Mouse (Mus musculus): ENCODE measurements at regions not wholly inside any gene's neighbourhood (a gene's known extent, or its start where the extent isn't known, plus 50 kb on each side); places are given as distances from the start of the nearest gene placed in this dataset.
A peak's percentile ranks its signal among the peaks of the same experiment; 100 is the strongest.

- no peak for DNase-seq (ENCODE audit: inconsistent age in 2 of 2, low spot score in 1 of 2)
Measured at GRCm38 (mm10) chr14:79929451-79929850, 54.4 kb upstream of the Olfm4 start.

- DNase-seq (ENCODE audit: inconsistent age in 2 of 2, low spot score in 1 of 2): no peak
Measured at GRCm38 (mm10) chr14:79927161-79927560, 56.7 kb upstream of the Olfm4 start.

- no peak for DNase-seq (ENCODE audit: inconsistent age in 2 of 2, low spot score in 1 of 2)
Measured at GRCm38 (mm10) chr14:79916960-79917848, 66.7 kb upstream of the Olfm4 start.

- DNase-seq (ENCODE audit: inconsistent age in 2 of 2, low spot score in 1 of 2): no peak
Measured at GRCm38 (mm10) chr14:79914966-79915365, 68.9 kb upstream of the Olfm4 start.

GRCm38 (mm10) chr14:79913315-79913714, 70.6 kb upstream of the Olfm4 start:
- no peak for DNase-seq (ENCODE audit: inconsistent age in 2 of 2, low spot score in 1 of 2)

GRCm38 (mm10) chr14:79912610-79913009, 71.3 kb upstream of the Olfm4 start:
- DNase-seq (ENCODE audit: inconsistent age in 2 of 2, low spot score in 1 of 2): peak; percentile 9 to 54

GRCm38 (mm10) chr14:79907761-79908160, 76.1 kb upstream of the Olfm4 start:
- no peak for DNase-seq (ENCODE audit: inconsistent age in 2 of 2, low spot score in 1 of 2)

GRCm38 (mm10) chr14:79905574-79905973, 78.3 kb upstream of the Olfm4 start:
- no peak for DNase-seq (ENCODE audit: inconsistent age in 2 of 2, low spot score in 1 of 2)

- no peak for DNase-seq (ENCODE audit: inconsistent age in 2 of 2, low spot score in 1 of 2)
Measured at GRCm38 (mm10) chr14:79902355-79902754, 81.5 kb upstream of the Olfm4 start.

- DNase-seq (ENCODE audit: inconsistent age in 2 of 2, low spot score in 1 of 2): no peak
Measured at GRCm38 (mm10) chr14:79898240-79898639, 85.6 kb upstream of the Olfm4 start.

- no peak for DNase-seq (ENCODE audit: inconsistent age in 2 of 2, low spot score in 1 of 2)
Measured at GRCm38 (mm10) chr14:79893241-79893640, 90.6 kb upstream of the Olfm4 start.

- no peak for DNase-seq (ENCODE audit: inconsistent age in 2 of 2, low spot score in 1 of 2)
Measured at GRCm38 (mm10) chr14:79890682-79891081, 93.2 kb upstream of the Olfm4 start.

GRCm38 (mm10) chr14:79890280-79890679, 93.6 kb upstream of the Olfm4 start:
- DNase-seq (ENCODE audit: inconsistent age in 2 of 2, low spot score in 1 of 2): no peak

GRCm38 (mm10) chr14:79883487-79883886, 100.4 kb upstream of the Olfm4 start:
- no peak for DNase-seq (ENCODE audit: inconsistent age in 2 of 2, low spot score in 1 of 2)

GRCm38 (mm10) chr14:79881726-79882125, 102.2 kb upstream of the Olfm4 start:
- no peak for DNase-seq (ENCODE audit: inconsistent age in 2 of 2, low spot score in 1 of 2)

GRCm38 (mm10) chr14:79880065-79880755, 103.7 kb upstream of the Olfm4 start:
- DNase-seq (ENCODE audit: inconsistent age in 2 of 2, low spot score in 1 of 2): no peak

GRCm38 (mm10) chr14:79879333-79880035, 104.4 kb upstream of the Olfm4 start:
- DNase-seq (ENCODE audit: inconsistent age in 2 of 2, low spot score in 1 of 2): no peak

GRCm38 (mm10) chr14:79878285-79879019, 105.4 kb upstream of the Olfm4 start:
- DNase-seq (ENCODE audit: inconsistent age in 2 of 2, low spot score in 1 of 2): no peak

GRCm38 (mm10) chr14:79873062-79873461, 102.0 kb upstream of the Pcdh8 start:
- DNase-seq (ENCODE audit: inconsistent age in 2 of 2, low spot score in 1 of 2): no peak

GRCm38 (mm10) chr14:79872430-79872829, 101.3 kb upstream of the Pcdh8 start:
- DNase-seq (ENCODE audit: inconsistent age in 2 of 2, low spot score in 1 of 2): no peak

GRCm38 (mm10) chr14:79869325-79869724, 98.2 kb upstream of the Pcdh8 start:
- no peak for DNase-seq (ENCODE audit: inconsistent age in 2 of 2, low spot score in 1 of 2)
